Comparison of ENCODE assay signal across 28 mouse cellular contexts in the genomic region with DNA sequence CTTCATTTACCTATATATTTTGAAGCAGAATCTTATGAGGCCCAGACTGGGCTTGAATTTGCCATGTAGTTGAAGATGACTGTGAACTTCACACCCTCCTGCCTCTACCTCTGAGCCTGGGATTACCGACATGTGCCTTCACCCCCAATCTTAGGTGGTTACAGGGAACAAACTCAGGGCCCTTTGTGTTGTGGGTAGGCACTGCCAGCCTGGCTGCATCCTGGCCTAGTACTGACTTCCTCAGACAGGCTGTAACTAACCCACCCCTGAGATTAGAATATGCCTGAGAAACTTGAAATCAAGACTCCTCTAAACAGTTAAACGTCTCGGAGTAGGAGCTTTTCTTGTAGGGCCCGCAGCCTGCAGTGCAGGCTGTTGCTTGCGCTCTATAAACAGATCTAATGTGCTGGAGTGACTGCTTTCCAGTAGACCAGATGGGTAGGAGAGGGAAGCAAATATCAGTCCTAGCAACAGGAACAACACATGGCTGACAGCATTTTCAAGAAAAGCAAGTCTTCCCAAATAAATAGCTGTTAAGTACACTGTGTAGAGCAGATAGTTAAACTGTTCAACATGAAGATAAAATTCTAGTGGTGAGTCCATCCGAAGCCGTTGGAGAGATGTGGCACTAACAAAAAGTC. TPM values are rescaled to one million over a fixed set of nuclear protein-coding genes. Genes with fewer than 3 reads are reported as not detected.
DNase-seq lines count a peak whose midpoint lies in the region; ATAC-seq and TF ChIP-seq lines count a peak whose summit lies in the region.
"Had no signal": no experiment of that assay in that cellular context is flagged by ENCODE, and none has a peak within 500 bp of the region (broad histone marks: within the 10 kb centered on the region; RNA-seq: fewer than 3 reads in every experiment).

No protein-coding gene starts in this region.

- H3K4me1 ChIP-seq in embryonic facial prominence, embryonic 11.5 days (ENCODE audit: control insufficient read depth, insufficient read depth, low read length) = no peaks in the 10 kb centered on the region
- H3K4me1 ChIP-seq in embryonic facial prominence, embryonic 10.5 days = no peaks in the 10 kb centered on the region
- H3K4me1 ChIP-seq in forebrain, postnatal 0 days (ENCODE audit: insufficient read depth) = no peaks in the 10 kb centered on the region
- H3K4me1 ChIP-seq: embryonic facial prominence, embryonic 12.5 days; hindbrain, embryonic 10.5 days; kidney, embryonic 15.5 days; limb, embryonic 12.5 days; midbrain, embryonic 13.5 days; neural tube, embryonic 13.5 days; stomach, embryonic 15.5 days had no signal

- WGBS in embryonic facial prominence, embryonic 11.5 days = 91% methylated on average over 7 of the region's 7 CpGs
- 92% methylated on average over 7 of the region's 7 CpGs for WGBS in embryonic facial prominence, embryonic 10.5 days
- WGBS in forebrain, postnatal 0 days = 71% methylated on average over 7 of the region's 7 CpGs

- no peak overlapping the region for H3K9ac ChIP-seq in embryonic facial prominence, embryonic 11.5 days (replicated peaks; ENCODE audit: low read length)
- H3K9ac ChIP-seq in forebrain, postnatal 0 days = no peak overlapping the region
- H3K9ac ChIP-seq: embryonic facial prominence, embryonic 12.5 days; kidney, embryonic 15.5 days; limb, embryonic 12.5 days; liver, embryonic 12.5 days; lung, embryonic 14.5 days; midbrain, embryonic 13.5 days; neural tube, embryonic 13.5 days; stomach, embryonic 15.5 days had no signal

- ATAC-seq in embryonic facial prominence, embryonic 11.5 days (replicated peaks; ENCODE audit: insufficient number of reproducible peaks, low FRiP score, low TSS enrichment, low read depth) = 0 out of 2 replicates have a peak, but pooled peaks have one; percentile 18
- peak; percentile 92 for ATAC-seq in forebrain, postnatal 0 days
- ATAC-seq: hindbrain, postnatal 0 days; intestine, postnatal 0 days; liver, embryonic 12.5 days; midbrain, embryonic 13.5 days; Patski had no signal

- no peaks in the 10 kb centered on the region; the same call in none of the 2 replicates for H3K36me3 ChIP-seq in embryonic facial prominence, embryonic 11.5 days (replicated peaks; ENCODE audit: control insufficient read depth, insufficient read depth, low read depth, low read length)
- peaks cover 88% of the 10 kb centered on the region for H3K36me3 ChIP-seq in embryonic facial prominence, embryonic 10.5 days (replicated peaks)
- H3K36me3 ChIP-seq in forebrain, postnatal 0 days (ENCODE audit: insufficient read depth) = peaks cover 28% of the 10 kb centered on the region

- H3K27me3 ChIP-seq in embryonic facial prominence, embryonic 11.5 days (ENCODE audit: control insufficient read depth, insufficient read depth, low read length) = no peaks in the 10 kb centered on the region
- no peaks in the 10 kb centered on the region for H3K27me3 ChIP-seq in embryonic facial prominence, embryonic 10.5 days (replicated peaks; ENCODE audit: low read depth, poor library complexity, severe bottlenecking)
- H3K27me3 ChIP-seq in forebrain, postnatal 0 days (ENCODE audit: insufficient read depth, low read length) = no peaks in the 10 kb centered on the region
- H3K27me3 ChIP-seq: embryonic facial prominence, embryonic 12.5 days; kidney, embryonic 15.5 days; limb, embryonic 12.5 days; liver, embryonic 12.5 days; midbrain, embryonic 13.5 days; neural tube, embryonic 13.5 days; Patski; stomach, embryonic 15.5 days had no signal

- H3K27ac ChIP-seq in embryonic facial prominence, embryonic 11.5 days (replicated peaks; ENCODE audit: low read depth, low read length) = no peak overlapping the region
- H3K27ac ChIP-seq in embryonic facial prominence, embryonic 10.5 days (replicated peaks) = no peak overlapping the region
- H3K27ac ChIP-seq in forebrain, postnatal 0 days (ENCODE audit: low read depth, low read length) = no peak overlapping the region
- H3K27ac ChIP-seq: embryonic facial prominence, embryonic 12.5 days; heart, adult 2 months; hindbrain, embryonic 10.5 days; hindbrain, postnatal 0 days; kidney, embryonic 15.5 days; limb, embryonic 12.5 days; liver, embryonic 12.5 days; macrophage; midbrain, embryonic 13.5 days; neural tube, embryonic 13.5 days; stomach, embryonic 15.5 days had no signal

- no peak overlapping the region for H3K4me2 ChIP-seq in embryonic facial prominence, embryonic 11.5 days (ENCODE audit: low read depth, low read length)
- H3K4me2 ChIP-seq in forebrain, postnatal 0 days (ENCODE audit: low read depth) = no peak overlapping the region
- H3K4me2 ChIP-seq: embryonic facial prominence, embryonic 12.5 days; kidney, embryonic 15.5 days; limb, embryonic 12.5 days; liver, embryonic 12.5 days; lung, embryonic 14.5 days; midbrain, embryonic 13.5 days; neural tube, embryonic 13.5 days; stomach, embryonic 15.5 days had no signal

- DNase-seq in embryonic facial prominence, embryonic 11.5 days (ENCODE audit: low spot score) = no peak
- no peak for DNase-seq in embryonic facial prominence, embryonic 10.5 days (ENCODE audit: low spot score)
- DNase-seq in layer of hippocampus, adult 18-20 months (ENCODE audit: low spot score in 2 of 2) = peak; percentile 58 to 76
- no peak for DNase-seq in layer of hippocampus, postnatal 25 days (ENCODE audit: extremely low spot score in 1 of 2, low spot score in 1 of 2)
- peak; percentile 64 for DNase-seq in forebrain, postnatal 0 days
- peak; percentile 71 for DNase-seq in thymus, postnatal 14 days
- DNase-seq in lung, postnatal 36 days = no peak
- DNase-seq in heart, postnatal 4 days = no peak
- DNase-seq: adrenal gland, postnatal 10 days; cerebellum, adult 18-20 months; gastrocnemius, postnatal 25 days; heart, adult 2 months; kidney, postnatal 4 days; lung, embryonic 14.5 days; spleen, adult 18-20 months had no signal

- TF ChIP-seq CTCF in forebrain, postnatal 0 days (IDR thresholded peaks at IDR 0.05; ENCODE audit: low read depth) = no peak

- no peaks in the 10 kb centered on the region for H3K9me3 ChIP-seq in embryonic facial prominence, embryonic 11.5 days (replicated peaks; ENCODE audit: control insufficient read depth, low read length)
- H3K9me3 ChIP-seq in embryonic facial prominence, embryonic 10.5 days = no peaks in the 10 kb centered on the region
- H3K9me3 ChIP-seq in forebrain, postnatal 0 days (ENCODE audit: low read length) = no peaks in the 10 kb centered on the region
- H3K9me3 ChIP-seq: embryonic facial prominence, embryonic 12.5 days; hindbrain, embryonic 10.5 days; kidney, embryonic 15.5 days; limb, embryonic 12.5 days; liver, embryonic 12.5 days; midbrain, embryonic 13.5 days; neural tube, embryonic 13.5 days; stomach, embryonic 15.5 days had no signal

- H3K4me3 ChIP-seq in embryonic facial prominence, embryonic 11.5 days (ENCODE audit: low read depth, low read length) = no peak overlapping the region
- H3K4me3 ChIP-seq in embryonic facial prominence, embryonic 10.5 days = no peak overlapping the region
- no peak overlapping the region for H3K4me3 ChIP-seq in forebrain, postnatal 0 days (ENCODE audit: low read depth, low read length)
- H3K4me3 ChIP-seq: embryonic facial prominence, embryonic 12.5 days; erythroblast, embryonic 14.5 days; heart, adult 2 months; hindbrain, embryonic 10.5 days; kidney, embryonic 15.5 days; limb, embryonic 12.5 days; liver, embryonic 12.5 days; midbrain, embryonic 13.5 days; neural tube, embryonic 13.5 days; stomach, embryonic 15.5 days had no signal

RNA-seq across cellular contexts. Expression of a gene that starts 15.7 kb away (rescaled TPM):
- polyA plus RNA-seq in embryonic facial prominence, embryonic 11.5 days (2014; fragmentation: Nextera tagmentation; extraction: Ambion mirVana) = 3.1 and 3.7 TPM in 2 replicates
- 3.2 and 4.0 TPM in 2 replicates for polyA plus RNA-seq in embryonic facial prominence, embryonic 10.5 days (2016; fragmentation: Nextera tagmentation; extraction: Ambion mirVana)
- 10 to 100 TPM; 37.2 to 41.8 TPM for total RNA-seq in layer of hippocampus, adult 18-20 months (2021)
- total RNA-seq in layer of hippocampus, postnatal 25 days (2021) = 10 to 100 TPM; 39.7 to 43.8 TPM
- total RNA-seq in forebrain, postnatal 0 days (2014; rRNA removed) = 8.3 and 8.4 TPM in 2 replicates
- polyA plus RNA-seq in forebrain, postnatal 0 days (2015; fragmentation: Nextera tagmentation; extraction: Ambion mirVana) = 16.6 and 22.4 TPM in 2 replicates
- 1 to 10 TPM; 1.1 to 1.9 TPM for total RNA-seq in heart, postnatal 4 days (2021)

RNA-seq across cellular contexts. Expression of a gene that starts 26.0 kb away (rescaled TPM):
- polyA plus RNA-seq in embryonic facial prominence, embryonic 11.5 days (2014; fragmentation: Nextera tagmentation; extraction: Ambion mirVana) = 293 and 295 TPM in 2 replicates
- 296 and 321 TPM in 2 replicates for polyA plus RNA-seq in embryonic facial prominence, embryonic 10.5 days (2016; fragmentation: Nextera tagmentation; extraction: Ambion mirVana)
- 10 to 100 TPM; 90.6 to 97.5 TPM for total RNA-seq in layer of hippocampus, adult 18-20 months (2021)
- 10 to 100 TPM; 80.3 to 91.2 TPM for total RNA-seq in layer of hippocampus, postnatal 25 days (2021)
- total RNA-seq in forebrain, postnatal 0 days (2014; rRNA removed) = 107 and 110 TPM in 2 replicates
- 178 and 200 TPM in 2 replicates for polyA plus RNA-seq in forebrain, postnatal 0 days (2015; fragmentation: Nextera tagmentation; extraction: Ambion mirVana)
- 10 to 100 TPM; 41.6 to 43.4 TPM for total RNA-seq in heart, postnatal 4 days (2021)

Comparison
In these comparisons a context has a peak if more than half of its experiments do, and no peak if none do; other contexts are left out.
1. DNase-seq: peak in layer of hippocampus, adult 18-20 months (2 of 2), forebrain, postnatal 0 days (single experiment) and thymus, postnatal 14 days (single experiment); none in embryonic facial prominence, embryonic 11.5 days (single experiment), embryonic facial prominence, embryonic 10.5 days (single experiment), layer of hippocampus, postnatal 25 days (0 of 2), lung, postnatal 36 days (single experiment) and heart, postnatal 4 days (single experiment).